Mouse (Mus musculus) lung, embryonic 16.5 days (tissue): ENCODE measurements at regions not wholly inside any gene's neighbourhood (a gene's known extent, or its start where the extent isn't known, plus 50 kb on each side); places are given as distances from the start of the nearest gene placed in this dataset.

Experiments
- ATAC-seq: fragments of 200-750 bp; cut with Nextera tagmentation; 2 replicates; pipeline ENCODE4 v1.8.0; 2017; ENCODE audit warnings: low read depth, mild to moderate bottlenecking, moderate library complexity
- H3K27ac ChIP-seq: fragments of 300-500 bp; sonication (generic); 2 replicates; pipeline ENCODE4 v1.5.1; 2014; ENCODE audit warnings: mild to moderate bottlenecking, control low read depth, low read length
- H3K27me3 ChIP-seq: fragments of 300-500 bp; sonication (generic); 2 replicates; pipeline ENCODE4 v1.6.1; 2014; ENCODE audit warnings: low read depth, low read length, mixed read lengths; ENCODE audit not compliant: control insufficient read depth, insufficient read depth
- H3K36me3 ChIP-seq: fragments of 300-500 bp; sonication (generic); 2 replicates; pipeline ENCODE4 v1.6.1; 2014; ENCODE audit warnings: low read length; ENCODE audit not compliant: control insufficient read depth, insufficient read depth
- H3K4me1 ChIP-seq: fragments of 300-500 bp; sonication (generic); replicated peaks from 2 replicates; pipeline ENCODE4 v1.6.1; 2014; ENCODE audit warnings: low read length, mixed read lengths; ENCODE audit not compliant: control insufficient read depth, insufficient read depth
- H3K4me2 ChIP-seq: fragments of 300-500 bp; sonication (generic); 2 replicates; pipeline ENCODE4 v1.6.1; 2014; ENCODE audit warnings: low read depth, low read length, control low read depth
- H3K4me3 ChIP-seq: fragments of 300-500 bp; sonication (generic); 2 replicates; pipeline ENCODE4 v1.5.1; 2014; ENCODE audit warnings: mild to moderate bottlenecking, low read length, control low read depth
- H3K9ac ChIP-seq: fragments of 300-500 bp; sonication (generic); 2 replicates; pipeline ENCODE4 v1.6.1; 2014; ENCODE audit warnings: low read length, control low read depth
- H3K9me3 ChIP-seq: fragments of 300-500 bp; sonication (generic); 2 replicates; pipeline ENCODE4 v1.6.1; 2016; ENCODE audit warnings: low read length; ENCODE audit not compliant: control insufficient read depth
- WGBS: fragments of 180-500 bp; shearing (Covaris S2); extraction: QIAGEN DNeasy Blood & Tissue Kit; methylation state at CpG from one replicate; pipeline ENCODE4 v1.1.7; 2014; 5-methylcytosine and 5-hydroxymethylcytosine counted together

- WGBS: 51% methylated on average over 5 of the region's 5 CpGs
- ATAC-seq: no peak
- no peaks in the 10 kb centered on the region for H3K27me3 ChIP-seq
- H3K9me3 ChIP-seq: no peaks in the 10 kb centered on the region
- H3K27ac ChIP-seq: no peak overlapping the region
- H3K4me2 ChIP-seq: no peak overlapping the region
- H3K36me3 ChIP-seq: no peaks in the 10 kb centered on the region
- peaks cover 26% of the 10 kb centered on the region for H3K4me1 ChIP-seq
- no peak overlapping the region for H3K4me3 ChIP-seq
- no peak overlapping the region for H3K9ac ChIP-seq
Observed at GRCm38 (mm10) chr8:26833784-26834183, 143.3 kb upstream of the Zfp703 start.

- no peak overlapping the region for H3K27ac ChIP-seq
- H3K4me1 ChIP-seq: peaks cover 23% of the 10 kb centered on the region
- ATAC-seq: no peak
- no peak overlapping the region for H3K4me3 ChIP-seq
- H3K9ac ChIP-seq: no peak overlapping the region
- no peaks in the 10 kb centered on the region for H3K36me3 ChIP-seq
- no peaks in the 10 kb centered on the region for H3K9me3 ChIP-seq
- H3K4me2 ChIP-seq: no peak overlapping the region
- no peaks in the 10 kb centered on the region for H3K27me3 ChIP-seq
- 61% methylated on average over 13 of the region's 13 CpGs for WGBS
Observed at GRCm38 (mm10) chr8:26834604-26835003, 142.5 kb upstream of the Zfp703 start.

DNA sequence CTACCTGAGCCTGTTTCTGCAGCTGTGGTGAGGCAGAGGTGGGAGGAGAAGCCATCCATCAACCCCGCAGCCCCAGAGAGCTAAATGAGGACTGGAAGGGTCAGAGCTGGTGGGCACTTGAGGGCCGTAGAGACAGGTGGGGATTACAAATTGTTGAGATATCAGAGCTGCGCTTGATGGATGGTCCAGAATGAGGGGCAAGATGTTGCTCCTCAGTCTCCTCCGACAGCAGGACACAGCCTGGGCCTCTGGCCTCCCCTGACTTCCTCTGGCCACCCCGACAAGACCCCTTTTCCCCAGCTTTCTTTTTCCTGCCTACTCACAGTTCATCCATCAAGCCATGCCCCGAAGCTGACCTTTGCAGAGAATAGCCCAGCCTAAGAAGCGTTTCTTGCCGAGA, 142.0 kb upstream of the Zfp703 start:
- no peak overlapping the region for H3K4me3 ChIP-seq

DNA sequence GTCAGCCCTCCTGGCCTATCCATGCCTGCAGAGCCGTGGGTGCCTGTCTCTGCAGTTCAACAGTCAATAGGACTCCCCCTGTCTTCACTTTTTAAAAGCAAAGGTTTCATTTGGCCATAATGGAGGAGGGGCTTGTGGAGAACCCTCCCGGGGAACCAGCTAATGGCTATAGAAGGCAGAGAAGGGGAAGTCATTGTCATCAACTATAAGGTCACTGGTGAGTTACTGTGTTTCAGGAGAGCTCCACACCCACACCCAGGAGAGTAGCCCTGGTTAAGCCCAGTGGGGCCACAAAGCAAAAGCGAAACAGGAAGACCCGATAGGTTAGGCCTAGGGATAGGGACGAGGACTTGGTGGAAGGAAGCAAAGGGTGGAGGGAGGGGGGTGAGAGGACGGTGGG, 141.5 kb upstream of the Zfp703 start:
- peaks cover 29% of the 10 kb centered on the region for H3K4me1 ChIP-seq
- no peak overlapping the region for H3K27ac ChIP-seq
- no peaks in the 10 kb centered on the region for H3K27me3 ChIP-seq
- ATAC-seq: no peak
- no peaks in the 10 kb centered on the region for H3K9me3 ChIP-seq
- H3K36me3 ChIP-seq: no peaks in the 10 kb centered on the region
- H3K4me2 ChIP-seq: no peak overlapping the region
- 47% methylated on average over 6 of the region's 6 CpGs for WGBS
- 0 out of 2 replicates have a peak overlapping the region, but pooled peaks have one; percentile 18 for H3K9ac ChIP-seq
- no peak overlapping the region for H3K4me3 ChIP-seq

More for the DNA sequence above, 142.0 kb upstream of the Zfp703 start:
- no peaks in the 10 kb centered on the region for H3K36me3 ChIP-seq
- WGBS: 35% methylated on average over 8 of the region's 8 CpGs
- no peaks in the 10 kb centered on the region for H3K27me3 ChIP-seq
- ATAC-seq: no peak
- peaks cover 24% of the 10 kb centered on the region for H3K4me1 ChIP-seq
- no peak overlapping the region for H3K27ac ChIP-seq
- no peak overlapping the region for H3K4me2 ChIP-seq
- H3K9ac ChIP-seq: 0 out of 2 replicates have a peak overlapping the region, but pooled peaks have one; percentile 18
- no peaks in the 10 kb centered on the region for H3K9me3 ChIP-seq

DNA sequence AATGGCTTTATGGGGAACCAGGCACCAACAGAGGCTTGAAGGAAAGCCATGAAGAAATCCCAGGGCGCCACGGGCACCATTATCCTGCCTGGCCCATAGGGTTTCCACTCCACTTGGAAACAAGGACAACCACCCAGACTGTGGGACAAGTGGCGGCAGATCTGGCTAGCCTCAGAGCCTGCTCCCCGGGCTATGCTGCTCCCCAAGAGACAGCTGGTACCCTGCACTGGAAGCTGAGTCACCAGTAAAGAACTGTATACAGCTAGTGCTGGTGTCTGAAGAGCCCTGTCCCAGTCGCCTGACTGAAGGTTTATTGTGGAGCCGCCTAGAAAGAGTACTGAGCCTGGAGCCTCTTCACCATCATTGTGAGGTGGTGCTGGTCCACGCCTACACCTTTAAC, 140.6 kb upstream of the Zfp703 start:
- H3K27ac ChIP-seq: no peak overlapping the region
- 81% methylated on average over 7 of the region's 7 CpGs for WGBS
- H3K9ac ChIP-seq: no peak overlapping the region
- no peak overlapping the region for H3K4me2 ChIP-seq
- peaks cover 33% of the 10 kb centered on the region for H3K4me1 ChIP-seq
- H3K9me3 ChIP-seq: no peaks in the 10 kb centered on the region
- no peaks in the 10 kb centered on the region for H3K27me3 ChIP-seq
- H3K36me3 ChIP-seq: no peaks in the 10 kb centered on the region
- no peak overlapping the region for H3K4me3 ChIP-seq
- ATAC-seq: no peak

GRCm38 (mm10) chr8:26840286-26840685, 136.8 kb upstream of the Zfp703 start:
- Histone ChIP-seq H3K36me3 (no peaks in the 10 kb centered on the region), H3K4me1 (peaks cover 14% of the 10 kb centered on the region), H3K9ac (no peak overlapping the region), H3K27me3 (no peaks in the 10 kb centered on the region), H3K4me2 (no peak overlapping the region), H3K9me3 (no peaks in the 10 kb centered on the region), H3K4me3 (no peak overlapping the region), H3K27ac (no peak overlapping the region; the same call in 1 of the 2 replicates)
- WGBS: 50% methylated on average over 2 of the region's 2 CpGs
- no peak for ATAC-seq

DNA sequence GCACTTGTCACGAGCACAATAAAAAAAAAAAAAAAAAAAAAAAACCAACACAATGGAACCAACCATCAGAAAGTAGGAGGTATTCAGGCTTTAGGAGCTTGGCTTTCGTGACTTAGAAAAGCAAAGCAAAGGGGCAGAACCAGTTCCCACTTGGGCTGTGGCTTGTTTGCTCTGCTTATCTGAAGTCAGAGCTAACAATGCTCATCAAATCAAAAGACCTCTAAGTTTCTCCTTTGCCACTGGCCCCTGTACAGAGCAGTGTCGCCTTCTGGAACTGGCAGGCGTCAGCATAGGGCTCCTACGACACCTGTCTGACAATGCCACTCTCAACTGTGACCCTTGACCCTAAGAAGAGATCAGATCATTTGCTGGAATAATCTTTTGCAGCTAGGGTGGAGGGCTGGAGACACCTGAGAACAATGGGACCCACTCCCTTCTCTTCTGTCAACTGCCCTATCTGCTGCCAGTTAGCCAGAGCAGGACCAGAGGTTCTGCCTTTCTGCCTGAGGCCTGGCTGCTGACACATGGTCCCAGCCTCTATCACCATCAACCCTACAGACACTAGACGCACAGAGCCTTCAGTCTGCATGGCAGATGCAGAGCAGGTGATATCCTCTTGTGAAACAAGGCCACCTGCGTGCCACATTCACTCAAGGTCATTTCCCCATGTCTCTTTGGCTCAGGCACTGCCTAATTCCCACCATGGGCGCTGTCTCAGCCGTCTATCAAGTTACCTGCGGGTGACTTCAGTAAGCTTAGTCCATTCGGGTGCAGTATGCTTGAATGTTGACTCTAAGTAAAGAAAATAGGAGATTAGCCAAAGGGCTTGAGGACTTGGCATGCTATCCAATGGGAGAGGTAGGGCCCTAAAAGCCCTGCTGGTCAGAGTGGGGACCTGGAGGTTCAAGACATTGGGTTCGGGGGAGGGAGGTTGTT, 136.1 kb upstream of the Zfp703 start:
- WGBS: 53% methylated on average over 12 of the region's 12 CpGs
- H3K36me3 ChIP-seq: no peaks in the 10 kb centered on the region
- H3K4me2 ChIP-seq: no peak overlapping the region
- H3K27me3 ChIP-seq: no peaks in the 10 kb centered on the region
- H3K27ac ChIP-seq: peak overlapping the region; percentile 67
- peaks cover 10% of the 10 kb centered on the region for H3K4me1 ChIP-seq
- peak; percentile 79 for ATAC-seq
- H3K4me3 ChIP-seq: no peak overlapping the region
- H3K9me3 ChIP-seq: no peaks in the 10 kb centered on the region
- no peak overlapping the region for H3K9ac ChIP-seq

DNA sequence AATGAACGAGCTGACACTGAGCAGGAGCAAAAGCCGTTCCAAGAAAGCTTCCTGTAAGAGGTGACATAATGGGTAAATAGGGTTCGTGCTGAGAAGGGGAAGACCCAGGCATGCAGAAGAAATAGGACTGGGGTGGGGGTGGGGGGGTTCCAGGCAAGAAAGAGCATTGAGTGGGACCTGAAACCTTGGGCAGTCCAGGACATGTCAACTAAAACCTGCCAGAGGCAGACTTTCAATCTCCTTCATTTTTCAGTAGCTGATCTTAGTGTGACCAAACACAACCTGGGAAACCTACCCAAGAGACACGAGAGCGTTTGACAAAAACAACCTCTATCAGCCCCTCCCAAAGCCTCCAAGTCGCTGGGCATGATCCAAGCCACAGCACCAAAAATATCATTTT, 133.4 kb upstream of the Zfp703 start:
- H3K4me1 ChIP-seq: peaks cover 16% of the 10 kb centered on the region
- H3K4me3 ChIP-seq: no peak overlapping the region
- no peak overlapping the region for H3K9ac ChIP-seq
- no peak overlapping the region for H3K4me2 ChIP-seq
- H3K27me3 ChIP-seq: no peaks in the 10 kb centered on the region
- no peak for ATAC-seq
- 39% methylated on average over 6 of the region's 6 CpGs for WGBS
- no peaks in the 10 kb centered on the region for H3K36me3 ChIP-seq
- H3K9me3 ChIP-seq: no peaks in the 10 kb centered on the region
- H3K27ac ChIP-seq: no peak overlapping the region

- H3K36me3 ChIP-seq: no peaks in the 10 kb centered on the region
- H3K4me3 ChIP-seq: no peak overlapping the region
- no peak overlapping the region for H3K9ac ChIP-seq
- no peak overlapping the region for H3K27ac ChIP-seq
- no peaks in the 10 kb centered on the region for H3K27me3 ChIP-seq
- ATAC-seq: no peak
- WGBS: 57% methylated on average over 8 of the region's 8 CpGs
- H3K9me3 ChIP-seq: no peaks in the 10 kb centered on the region
- no peak overlapping the region for H3K4me2 ChIP-seq
- peaks cover 22% of the 10 kb centered on the region for H3K4me1 ChIP-seq
Observed at GRCm38 (mm10) chr8:26844132-26844808, 132.9 kb upstream of the Zfp703 start.
